Mouse (Mus musculus): ENCODE data around the gene Dmrt3.

GRCm38 (mm10) chr19:25622291-25623251, 12.5 kb downstream of the Dmrt3 start:
- TF ChIP-seq POLR2A (IDR thresholded peaks at IDR 0.05; ENCODE audit: low read depth, low read length) (no peak), CTCF (IDR thresholded peaks at IDR 0.05; ENCODE audit: extremely low read depth, insufficient read length, insufficient replicate concordance, low read depth, low read length) (peak; percentile 66)
